Mouse (Mus musculus) cerebellum, adult 11-12 months (tissue): ENCODE measurements at regions not wholly inside any gene's neighbourhood (a gene's known extent, or its start where the extent isn't known, plus 50 kb on each side); places are given as distances from the start of the nearest gene placed in this dataset.

Source experiments
- DNase-seq: peaks from one replicate; pipeline ENCODE4 v3.0.0; 2022

- DNase-seq = peak; percentile 62
Measured at GRCm38 (mm10) chr13:29016145-29016651, 62.7 kb upstream of the Sox4 start.

GRCm38 (mm10) chr13:29015605-29015994 is 62.1 kb upstream of the Sox4 start:
- peak; percentile 6 for DNase-seq

GRCm38 (mm10) chr13:29014827-29015604 is 61.5 kb upstream of the Sox4 start:
- DNase-seq = peak; percentile 19

DNA sequence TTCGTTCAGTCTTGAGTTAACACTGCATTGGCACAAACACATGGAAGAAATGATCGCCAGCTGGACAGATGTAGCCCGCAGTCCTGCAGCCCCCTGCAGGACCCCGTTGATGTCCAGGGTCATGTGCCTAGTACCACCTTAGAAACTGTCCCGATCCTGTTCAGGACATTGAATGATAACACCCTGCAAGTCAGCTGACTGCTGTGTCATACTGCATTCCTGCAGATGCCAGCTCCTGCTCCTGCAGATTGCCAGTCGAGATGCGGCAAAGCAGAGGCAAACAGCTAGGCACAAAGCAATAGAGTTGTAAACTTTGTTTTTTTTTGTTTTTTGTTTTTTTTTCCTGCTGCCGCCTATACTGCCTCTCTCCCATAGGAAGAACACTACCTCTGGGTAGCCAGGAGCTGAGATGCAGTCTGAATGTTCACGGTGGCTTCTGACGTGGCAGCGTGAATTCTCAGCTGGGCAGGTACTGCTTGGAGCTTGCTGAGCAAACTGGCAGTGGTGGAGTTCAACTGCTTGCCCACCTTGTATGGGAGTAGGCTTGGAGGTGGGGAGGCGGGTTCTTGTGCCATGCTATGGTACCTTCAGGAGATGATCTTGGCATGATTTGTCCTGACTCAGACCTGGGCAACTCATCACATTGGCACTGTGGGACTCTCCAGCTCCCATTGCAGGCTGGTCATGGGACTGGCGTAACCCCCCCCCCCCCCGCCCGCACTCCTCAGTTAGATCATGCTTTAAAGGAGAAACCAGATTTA is 60.7 kb upstream of the Sox4 start:
- peak; percentile 47 for DNase-seq

- DNase-seq = no peak
Measured at GRCm38 (mm10) chr13:29006467-29006866, 53.0 kb upstream of the Sox4 start.
